Mouse (Mus musculus) C2C12 (cell line): ENCODE data around the gene Cxadr.

Source experiments
- CTCF ChIP-seq: IDR thresholded peaks from one replicate; pipeline ENCODE4 v1.5.1; 2011; ENCODE audit not compliant: control insufficient read depth, insufficient read depth, insufficient read length
- MAX ChIP-seq: IDR thresholded peaks from one replicate; pipeline ENCODE4 v1.6.1; 2011; ENCODE audit warnings: mild to moderate bottlenecking, control low read depth
- MYOD1 ChIP-seq: IDR thresholded peaks from one replicate; pipeline ENCODE4 v1.6.1; 2011; ENCODE audit warnings: low read depth; ENCODE audit not compliant: control insufficient read depth, insufficient read length

GRCm38 (mm10) chr16:78296114-78296513, 5.2 kb upstream of the Cxadr start:
- TF ChIP-seq MYOD1 = no peak
- no peak for TF ChIP-seq MAX
- TF ChIP-seq CTCF = no peak
